Mouse (Mus musculus): Measurements from ENCODE around the gene Tcta. TPM values are rescaled to one million over a fixed set of nuclear protein-coding genes. Genes with fewer than 3 reads are reported as not detected.
"Not testable (repeated sequence)": the region's sequence is repeated elsewhere in the genome, so short reads cannot be mapped to it uniquely, and the experiment has no call there.

Gene Tcta
- polyA plus RNA-seq, 1 experiment from 2014 or later: 35.5 TPM

DNA sequence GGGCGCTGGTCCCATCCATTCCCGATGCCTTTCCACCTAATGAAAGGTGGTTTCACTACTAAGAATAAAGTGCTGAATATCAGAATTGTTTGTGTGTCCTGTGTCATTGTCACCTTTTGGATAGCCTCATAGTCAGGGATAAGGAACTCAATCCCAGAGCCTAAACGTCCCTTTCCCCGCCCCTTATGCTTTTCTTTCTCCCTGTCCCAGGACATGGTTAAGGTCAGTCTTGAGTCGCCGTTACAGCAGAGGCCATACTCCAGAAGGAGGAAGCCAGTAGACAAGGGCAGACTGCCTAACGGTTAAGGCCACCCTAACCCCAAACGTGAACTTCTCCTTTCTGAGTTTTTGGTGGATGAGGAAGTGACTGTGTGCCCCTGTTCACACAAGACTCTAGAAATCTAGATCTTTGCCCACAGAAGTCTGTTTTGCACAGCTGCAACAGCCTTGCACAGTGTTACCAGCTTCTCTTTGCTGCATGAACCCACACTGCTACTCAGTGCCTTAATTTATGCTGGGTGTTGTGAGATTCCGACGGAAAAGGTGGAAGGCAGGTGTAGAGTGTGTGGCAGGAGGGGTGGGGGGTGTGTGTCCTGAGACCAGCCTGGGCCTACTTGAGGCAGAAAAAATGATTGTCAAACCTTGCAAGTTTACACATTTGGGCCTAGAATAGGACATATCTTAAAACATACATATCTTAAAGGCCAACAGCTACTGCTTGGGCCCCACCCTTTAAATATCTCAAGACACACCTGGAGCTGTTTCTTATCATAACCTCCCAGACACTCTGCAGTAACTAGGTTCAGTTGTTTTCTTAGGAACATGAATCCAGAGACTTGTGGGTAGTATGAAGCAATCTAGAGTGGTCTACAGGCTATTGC, 34.5 kb upstream of the Tcta start:
- Histone ChIP-seq H3K4me3 (peak overlapping the region; percentile 57), H3K9me3 (no peaks in the 10 kb centered on the region), H3K27me3 (no peaks in the 10 kb centered on the region), H3K4me2 (peak overlapping the region; percentile 79), H3K27ac (0 out of 2 replicates have a peak overlapping the region, but pooled peaks have one; percentile 30), H3K36me3 (peaks cover 13% of the 10 kb centered on the region), H3K9ac (peak overlapping the region; percentile 72), H3K4me1 (peaks cover 37% of the 10 kb centered on the region)
- no peak for ATAC-seq (ENCODE audit: borderline replicate concordance, extremely low read depth, low FRiP score, low TSS enrichment)
- WGBS: 40% methylated on average over 10 of the region's 10 CpGs

DNA sequence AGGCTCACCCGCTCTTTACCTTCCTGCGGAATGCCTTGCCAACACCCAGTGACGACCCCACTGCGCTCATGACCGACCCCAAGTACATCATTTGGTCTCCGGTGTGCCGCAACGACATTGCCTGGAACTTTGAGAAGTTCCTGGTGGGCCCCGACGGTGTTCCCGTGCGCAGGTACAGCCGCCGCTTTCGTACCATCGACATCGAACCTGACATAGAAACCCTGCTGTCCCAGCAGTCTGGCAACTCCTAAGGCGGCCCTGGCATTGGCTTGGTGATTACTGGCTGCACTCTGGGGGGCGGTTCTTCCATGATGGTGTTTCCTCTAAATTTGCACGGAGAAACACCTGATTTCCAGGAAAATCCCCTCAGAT, 33.9 kb upstream of the Tcta start:
- H3K4me2 ChIP-seq: peak overlapping the region; percentile 79
- H3K4me3 ChIP-seq: peak overlapping the region; percentile 57
- no peaks in the 10 kb centered on the region for H3K9me3 ChIP-seq
- 8% methylated on average over 20 of the region's 20 CpGs for WGBS
- peaks cover 37% of the 10 kb centered on the region for H3K4me1 ChIP-seq
- ATAC-seq (ENCODE audit: borderline replicate concordance, extremely low read depth, low FRiP score, low TSS enrichment): no peak
- H3K9ac ChIP-seq: peak overlapping the region; percentile 72
- H3K27ac ChIP-seq: peak overlapping the region; percentile 94
- H3K36me3 ChIP-seq: peaks cover 20% of the 10 kb centered on the region
- H3K27me3 ChIP-seq: no peaks in the 10 kb centered on the region

DNA sequence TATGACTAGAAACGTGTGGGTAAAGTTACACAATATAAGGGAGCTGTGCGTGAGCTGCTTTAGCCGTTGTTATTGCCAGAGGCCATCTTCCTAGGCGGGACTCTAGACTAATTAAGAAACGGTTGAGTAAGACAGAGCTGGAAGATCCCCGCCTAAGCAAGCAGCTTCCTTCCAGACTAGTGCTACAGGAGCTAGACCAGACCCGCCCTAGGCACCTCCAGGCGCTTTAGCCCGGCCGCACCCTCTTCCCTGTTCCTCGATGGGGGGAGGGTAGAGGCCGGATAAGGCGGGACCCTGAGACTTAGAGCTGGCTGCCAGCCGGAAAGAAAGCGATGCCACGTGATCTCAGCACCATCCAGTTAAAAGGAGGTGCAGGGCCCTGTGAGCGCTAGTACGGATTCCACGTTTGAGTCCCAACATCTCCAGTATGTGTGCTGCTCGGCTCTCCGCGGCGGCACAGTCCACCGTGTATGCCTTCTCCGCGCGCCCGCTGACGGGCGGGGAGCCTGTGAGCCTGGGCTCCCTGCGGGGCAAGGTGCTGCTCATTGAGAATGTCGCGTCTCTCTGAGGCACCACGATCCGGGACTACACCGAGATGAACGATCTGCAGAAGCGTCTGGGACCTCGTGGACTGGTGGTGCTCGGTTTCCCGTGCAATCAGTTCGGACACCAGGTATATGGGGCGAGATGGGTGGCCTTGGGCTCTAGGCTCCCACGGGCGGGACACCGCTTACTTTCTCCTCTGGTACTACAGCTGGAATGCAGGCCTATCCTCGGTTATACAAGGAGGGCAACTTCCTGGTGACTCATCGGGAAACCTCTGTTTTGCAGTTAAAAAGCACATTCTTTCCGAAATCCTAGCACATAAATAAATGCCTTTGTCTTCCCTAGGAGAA, 33.2 kb upstream of the Tcta start, which contains the start of gene Gpx1:
Gene Gpx1 (plus strand): TSS at position 18 of the 896 bp plus-strand sequence.
- Histone ChIP-seq H3K27me3 (no peaks in the 10 kb centered on the region), H3K27ac (peak within 1 kb of the TSS; percentile 94), H3K4me2 (peak within 1 kb of the TSS; percentile 79), H3K4me1 (peaks cover 37% of the 10 kb centered on the region), H3K9me3 (no peaks in the 10 kb centered on the region), H3K4me3 (peak within 1 kb of the TSS; percentile 57), H3K36me3 (peaks cover 27% of the 10 kb centered on the region), H3K9ac (peak within 1 kb of the TSS; percentile 72)
- WGBS: under 1% methylated on average over 49 of the region's 49 CpGs
- ATAC-seq (ENCODE audit: borderline replicate concordance, extremely low read depth, low FRiP score, low TSS enrichment): peak; percentile 96

DNA sequence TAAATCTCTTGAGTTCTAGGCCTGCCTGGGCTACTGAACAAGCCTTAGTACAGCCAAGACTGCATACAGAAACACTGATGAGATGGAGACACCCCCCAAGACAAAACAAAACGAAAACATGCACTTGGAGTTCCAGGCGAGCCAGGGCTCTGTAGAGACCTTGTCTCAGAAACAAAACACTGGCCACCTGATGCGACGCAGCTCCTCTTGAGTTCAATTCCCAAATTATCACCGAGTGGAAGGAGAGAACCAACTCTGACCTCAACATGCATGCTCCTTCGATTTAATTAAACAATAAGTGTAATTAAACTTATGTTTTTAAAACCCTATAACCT, 32.6 kb upstream of the Tcta start:
- ATAC-seq (ENCODE audit: borderline replicate concordance, extremely low read depth, low FRiP score, low TSS enrichment): no peak
- Histone ChIP-seq H3K27ac (peak overlapping the region; percentile 94), H3K9ac (0 out of 2 replicates have a peak overlapping the region, but pooled peaks have one; percentile 28), H3K27me3 (no peaks in the 10 kb centered on the region), H3K9me3 (no peaks in the 10 kb centered on the region), H3K36me3 (peaks cover 33% of the 10 kb centered on the region), H3K4me1 (peaks cover 37% of the 10 kb centered on the region), H3K4me3 (peak overlapping the region; percentile 57), H3K4me2 (peak overlapping the region; percentile 79)
- WGBS: 29% methylated on average over 6 of the region's 6 CpGs

DNA sequence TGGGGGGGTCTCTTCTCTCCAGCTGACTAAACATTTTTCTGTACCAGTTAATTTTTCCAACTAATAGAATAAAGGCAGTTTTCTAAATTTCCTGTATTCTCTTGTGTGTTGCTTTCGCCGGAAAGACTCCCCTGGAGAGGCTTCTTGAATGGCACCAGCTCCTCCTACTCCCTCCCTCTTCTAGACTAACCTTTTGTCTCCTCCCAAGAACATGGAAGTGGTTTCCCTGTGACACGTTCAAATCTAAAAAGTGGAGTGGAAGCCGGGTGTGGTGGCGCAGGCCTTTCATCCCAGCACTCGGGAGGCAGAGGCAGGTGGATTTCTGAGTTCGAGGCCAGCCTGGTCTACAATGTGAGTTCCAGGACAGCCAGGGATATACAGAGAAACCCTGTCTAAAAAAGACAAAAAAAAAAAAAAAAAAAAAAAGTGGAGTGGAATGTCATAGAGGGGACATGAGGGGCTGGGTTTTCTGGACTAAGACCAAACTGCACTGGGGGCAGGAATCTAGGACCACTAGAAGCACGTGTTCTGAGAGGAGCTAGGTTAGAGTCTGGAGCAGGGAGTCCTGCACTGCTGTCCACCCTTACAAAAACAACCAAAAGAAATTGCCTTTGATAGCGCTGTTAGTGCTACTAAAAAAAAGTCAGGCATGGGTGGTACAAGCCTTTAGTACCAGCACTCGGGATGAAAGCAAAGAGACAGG, 32.0 kb upstream of the Tcta start:
- ATAC-seq (ENCODE audit: borderline replicate concordance, extremely low read depth, low FRiP score, low TSS enrichment): no peak
- H3K36me3 ChIP-seq: peaks cover 38% of the 10 kb centered on the region
- H3K4me3 ChIP-seq: peak overlapping the region; percentile 57; the same call in 1 of the 2 replicates
- H3K4me2 ChIP-seq: peak overlapping the region; percentile 79
- no peak overlapping the region for H3K9ac ChIP-seq
- no peaks in the 10 kb centered on the region for H3K27me3 ChIP-seq
- H3K9me3 ChIP-seq: no peaks in the 10 kb centered on the region
- peak overlapping the region; percentile 94 for H3K27ac ChIP-seq
- 65% methylated on average over 10 of the region's 10 CpGs for WGBS
- peaks cover 37% of the 10 kb centered on the region for H3K4me1 ChIP-seq

DNA sequence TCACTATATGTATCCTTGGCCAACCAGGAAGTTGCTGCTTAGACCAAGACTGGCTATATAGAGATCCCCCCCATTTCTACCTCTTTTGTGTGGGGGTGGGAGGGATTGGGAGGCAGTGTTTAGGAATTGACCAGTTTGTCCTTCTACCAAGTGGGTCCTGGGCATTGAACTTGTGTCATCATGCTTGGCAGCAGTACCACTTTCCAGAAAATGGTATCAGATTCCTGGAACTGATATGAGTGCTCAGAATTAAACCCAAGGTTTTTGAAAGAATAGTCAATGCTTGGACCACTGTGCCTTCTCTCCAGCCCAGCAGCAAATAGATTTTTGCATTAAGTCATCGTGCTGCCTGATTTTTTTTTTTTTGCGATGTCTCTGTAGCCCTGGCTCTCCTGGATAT, 19.9 kb upstream of the Tcta start:
- no peaks in the 10 kb centered on the region for H3K27me3 ChIP-seq
- H3K36me3 ChIP-seq: peaks cover 55% of the 10 kb centered on the region
- ATAC-seq (ENCODE audit: borderline replicate concordance, extremely low read depth, low FRiP score, low TSS enrichment): no peak
- H3K4me3 ChIP-seq: no peak overlapping the region
- no peak overlapping the region for H3K4me2 ChIP-seq
- H3K9me3 ChIP-seq: no peaks in the 10 kb centered on the region
- WGBS: 100% methylated on average over 2 of the region's 2 CpGs
- H3K27ac ChIP-seq: no peak overlapping the region
- no peaks in the 10 kb centered on the region for H3K4me1 ChIP-seq
- H3K9ac ChIP-seq: no peak overlapping the region

DNA sequence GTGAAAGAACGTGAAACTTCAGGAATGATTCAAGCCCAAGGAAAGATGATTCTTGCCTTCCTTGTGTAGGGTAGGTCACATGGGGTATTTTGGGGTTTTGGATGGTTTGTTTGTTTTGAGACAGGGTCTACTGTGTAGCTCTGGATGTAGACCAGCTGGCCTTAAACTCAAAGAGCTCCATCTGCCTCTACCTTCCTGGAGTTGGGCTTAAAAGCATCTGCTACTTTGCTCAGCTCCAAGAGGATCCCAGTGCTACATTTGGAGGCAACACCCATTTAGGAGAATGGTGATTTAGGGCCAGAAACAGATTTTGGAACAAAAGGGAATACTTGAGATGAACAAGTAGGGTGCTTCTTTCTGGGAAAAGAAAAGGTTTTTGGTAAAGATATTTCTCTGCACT, 18.8 kb upstream of the Tcta start:
- no peaks in the 10 kb centered on the region for H3K4me1 ChIP-seq
- peaks cover 50% of the 10 kb centered on the region for H3K36me3 ChIP-seq
- no peak overlapping the region for H3K9ac ChIP-seq
- ATAC-seq (ENCODE audit: borderline replicate concordance, extremely low read depth, low FRiP score, low TSS enrichment): no peak
- H3K27ac ChIP-seq: no peak overlapping the region
- no peaks in the 10 kb centered on the region for H3K27me3 ChIP-seq
- H3K4me3 ChIP-seq: no peak overlapping the region
- no peak overlapping the region for H3K4me2 ChIP-seq
- H3K9me3 ChIP-seq: no peaks in the 10 kb centered on the region
- WGBS: 87% methylated on average over 1 of the region's 1 CpGs

DNA sequence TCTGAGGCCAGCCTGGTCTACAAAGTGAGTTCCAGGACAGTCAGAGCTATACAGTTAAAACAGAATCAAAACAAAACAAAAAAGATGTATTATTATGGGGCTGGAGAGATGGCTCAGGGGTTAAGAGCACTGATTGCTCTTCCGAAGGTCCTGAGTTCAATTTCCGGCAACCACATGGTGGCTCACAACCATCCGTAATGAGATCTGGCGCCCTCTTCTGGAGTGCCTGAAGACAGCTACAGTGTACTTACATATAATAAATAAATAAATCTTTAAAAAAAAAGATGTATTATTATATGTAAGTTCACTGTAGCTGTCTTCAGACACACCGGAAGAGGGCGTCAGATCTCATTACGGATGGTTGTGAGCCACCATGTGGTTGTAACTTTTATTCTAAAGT, 16.1 kb upstream of the Tcta start:
- H3K36me3 ChIP-seq: peaks cover 31% of the 10 kb centered on the region
- ATAC-seq (ENCODE audit: borderline replicate concordance, extremely low read depth, low FRiP score, low TSS enrichment); H3K4me3 ChIP-seq; H3K27ac ChIP-seq; H3K4me2 ChIP-seq; H3K9ac ChIP-seq; H3K4me1 ChIP-seq; H3K9me3 ChIP-seq; H3K27me3 ChIP-seq: not testable (repeated sequence)
- 86% methylated on average over 7 of the region's 7 CpGs for WGBS

DNA sequence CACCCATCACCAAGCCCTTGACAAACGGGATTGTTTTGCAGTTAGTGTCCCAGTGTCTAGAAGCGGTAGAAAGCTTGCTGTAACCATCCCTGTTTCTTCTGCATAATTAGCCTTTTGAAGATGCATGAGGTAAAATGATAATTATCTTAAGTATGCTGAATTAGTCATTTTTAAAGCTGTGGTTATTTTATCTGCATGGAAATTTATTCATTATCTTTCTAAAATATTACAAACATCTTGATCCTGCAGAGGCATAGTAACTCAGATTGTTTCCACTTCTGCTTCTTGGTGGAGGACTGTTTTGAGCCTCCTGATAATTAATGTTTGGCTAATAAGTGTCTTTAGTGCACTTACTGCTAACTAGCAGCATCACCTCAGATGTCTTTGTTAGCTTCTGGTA, 12.5 kb upstream of the Tcta start:
- Histone ChIP-seq H3K9me3 (no peaks in the 10 kb centered on the region), H3K4me3 (no peak overlapping the region), H3K9ac (no peak overlapping the region), H3K27ac (no peak overlapping the region), H3K27me3 (no peaks in the 10 kb centered on the region), H3K4me1 (no peaks in the 10 kb centered on the region), H3K36me3 (peaks cover 38% of the 10 kb centered on the region), H3K4me2 (no peak overlapping the region)
- 86% methylated on average over 2 of the region's 2 CpGs for WGBS
- no peak for ATAC-seq (ENCODE audit: borderline replicate concordance, extremely low read depth, low FRiP score, low TSS enrichment)

DNA sequence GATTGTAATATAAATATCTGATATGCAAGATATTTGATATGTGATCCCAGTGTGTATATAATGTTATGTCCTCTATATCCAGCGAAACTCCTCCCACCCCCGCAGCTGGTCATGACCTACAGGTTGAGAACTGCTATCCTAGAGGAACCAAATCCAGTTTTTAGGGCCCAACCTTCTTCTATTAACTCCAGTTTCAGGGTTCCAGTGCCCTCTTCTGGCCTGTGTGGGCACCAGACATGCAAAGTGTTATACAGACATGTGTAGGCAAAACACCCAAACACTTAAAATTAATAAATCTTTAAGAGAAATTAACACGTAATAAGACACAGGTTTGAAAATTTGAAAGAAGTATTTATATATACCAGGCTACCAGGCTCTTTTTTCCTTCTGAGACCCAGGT, 11.6 kb upstream of the Tcta start:
- Histone ChIP-seq H3K4me2 (no peak overlapping the region), H3K9me3 (no peaks in the 10 kb centered on the region), H3K4me3 (no peak overlapping the region), H3K36me3 (peaks cover 38% of the 10 kb centered on the region), H3K27ac (no peak overlapping the region), H3K4me1 (no peaks in the 10 kb centered on the region), H3K27me3 (no peaks in the 10 kb centered on the region), H3K9ac (no peak overlapping the region)
- ATAC-seq (ENCODE audit: borderline replicate concordance, extremely low read depth, low FRiP score, low TSS enrichment): no peak
- 94% methylated on average over 3 of the region's 3 CpGs for WGBS

DNA sequence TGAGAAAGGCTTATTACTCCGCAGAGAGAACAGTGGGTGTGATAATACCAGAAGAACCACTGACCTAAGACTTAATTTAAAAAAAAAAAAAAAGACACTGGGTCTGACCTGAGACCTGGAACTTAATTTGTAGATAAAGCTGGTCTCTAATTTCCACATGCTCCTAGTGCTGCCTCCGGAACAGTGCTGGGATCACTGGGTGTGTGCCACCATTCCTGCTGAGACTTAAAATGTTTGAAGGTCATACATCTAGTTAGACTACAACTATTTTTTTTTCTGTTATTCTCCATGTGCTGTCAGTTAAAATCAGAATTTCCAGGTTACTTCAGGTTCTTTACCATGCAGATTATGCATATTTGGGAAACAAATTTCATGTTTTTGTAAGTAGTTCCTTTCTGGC, 2.2 kb upstream of the Tcta start:
- no peaks in the 10 kb centered on the region for H3K9me3 ChIP-seq
- H3K4me1 ChIP-seq: peaks cover 44% of the 10 kb centered on the region
- no peak overlapping the region for H3K27ac ChIP-seq
- 0 out of 2 replicates have a peak, but pooled peaks cover 7% of the 10 kb centered on the region for H3K36me3 ChIP-seq
- 41% methylated on average over 2 of the region's 2 CpGs for WGBS
- no peaks in the 10 kb centered on the region for H3K27me3 ChIP-seq
- peak overlapping the region; percentile 98 for H3K4me3 ChIP-seq
- H3K9ac ChIP-seq: peak overlapping the region; percentile 50
- H3K4me2 ChIP-seq: peak overlapping the region; percentile 74
- no peak for ATAC-seq (ENCODE audit: borderline replicate concordance, extremely low read depth, low FRiP score, low TSS enrichment)
